Mouse (Mus musculus): Measurements from ENCODE around the gene Arfgef2.

Gene Arfgef2

DNA sequence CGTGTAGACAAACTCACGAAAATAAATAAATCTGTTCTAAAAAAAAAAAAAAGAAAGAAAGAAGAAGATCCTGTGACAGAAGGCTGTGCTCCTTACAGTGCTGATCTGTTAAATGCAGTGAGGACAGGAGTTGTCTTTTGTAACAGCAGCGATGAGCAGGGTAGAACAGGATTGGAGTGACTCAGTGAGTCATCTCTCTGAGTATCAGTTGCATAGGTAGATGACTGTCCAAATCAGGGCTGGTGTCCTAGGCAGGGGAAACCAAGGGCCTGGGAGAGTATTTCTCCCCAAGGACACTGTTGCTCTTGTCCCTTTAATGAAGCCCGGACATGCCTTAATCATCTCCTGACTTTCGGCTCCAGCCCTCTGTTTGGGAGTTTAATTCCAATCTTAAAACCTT, 4.1 kb downstream of the Arfgef2 start:
- DNase-seq = no peak

DNA sequence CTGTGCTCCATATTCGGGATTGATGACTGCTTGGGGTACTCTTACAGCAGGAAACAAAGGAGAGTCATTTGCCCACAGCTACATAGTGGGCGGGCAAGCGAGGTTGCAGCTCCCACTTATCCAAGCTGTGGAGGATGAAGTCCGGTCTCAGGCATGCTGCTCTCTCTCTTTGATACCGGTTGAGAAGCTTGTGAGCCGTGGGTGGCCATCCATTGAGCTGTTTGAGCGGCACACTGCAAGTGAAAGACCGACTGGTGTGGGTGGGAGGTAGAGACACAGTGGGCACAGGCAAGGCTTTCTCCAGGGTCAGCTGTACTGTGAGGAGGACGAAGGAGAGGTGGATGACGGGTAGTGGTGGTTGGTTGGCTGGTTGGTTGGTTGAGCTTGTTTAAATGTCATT, 5.4 kb downstream of the Arfgef2 start:
- DNase-seq = no peak

DNA sequence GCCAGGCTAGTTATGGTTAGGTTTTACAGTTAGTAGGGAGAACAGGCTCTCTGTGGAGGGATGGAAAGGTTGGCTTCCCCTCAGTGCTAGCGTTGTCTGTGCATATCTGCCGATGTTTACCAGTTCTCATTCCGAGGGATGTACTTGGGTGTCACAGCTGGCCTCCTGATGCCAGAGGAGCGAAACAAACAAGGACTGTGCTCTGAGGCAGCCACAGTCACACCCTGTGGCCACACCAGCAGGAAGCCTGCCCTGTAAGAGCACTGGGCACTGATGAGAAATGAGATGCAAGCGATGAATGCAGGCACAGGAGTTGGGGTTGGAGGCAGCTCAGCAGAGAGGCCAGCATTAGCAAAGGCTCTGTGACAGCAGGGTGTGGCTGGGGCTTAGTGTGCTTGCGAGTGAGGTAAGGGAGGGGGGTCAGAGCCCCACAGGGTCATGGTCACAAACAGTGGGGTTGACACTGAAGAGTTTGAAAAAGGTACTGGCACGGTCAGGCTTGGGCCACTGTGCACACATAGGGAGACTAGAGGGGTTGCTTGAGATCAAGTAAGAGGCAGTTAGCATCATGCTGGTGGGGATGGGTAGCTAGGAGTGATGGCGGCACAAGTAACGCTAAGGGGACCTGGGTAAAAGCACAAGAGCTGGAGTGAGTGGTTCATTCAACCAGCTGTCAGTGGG, 13.2 kb downstream of the Arfgef2 start:
- DNase-seq = no peak

DNA sequence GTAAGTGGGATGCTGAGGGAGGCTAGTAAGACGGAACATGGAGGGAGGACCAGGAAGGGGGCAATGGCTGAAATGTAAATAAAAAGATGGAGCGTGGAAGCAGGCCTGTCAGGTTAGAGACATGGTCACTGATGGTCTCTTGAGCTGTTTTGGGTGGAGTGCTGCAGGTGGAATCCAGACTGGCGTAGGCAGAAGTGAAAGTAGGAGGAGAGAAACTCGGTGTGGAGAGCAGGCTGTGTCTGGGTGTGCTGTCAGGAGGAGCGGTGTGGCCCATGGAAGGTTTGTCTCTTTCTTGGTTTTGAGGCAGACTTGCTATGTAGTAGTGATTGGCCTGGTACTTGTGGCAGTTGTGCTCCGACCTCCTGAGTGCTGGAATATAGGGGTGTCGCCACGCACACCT, 14.5 kb downstream of the Arfgef2 start:
- no peak for DNase-seq

DNA sequence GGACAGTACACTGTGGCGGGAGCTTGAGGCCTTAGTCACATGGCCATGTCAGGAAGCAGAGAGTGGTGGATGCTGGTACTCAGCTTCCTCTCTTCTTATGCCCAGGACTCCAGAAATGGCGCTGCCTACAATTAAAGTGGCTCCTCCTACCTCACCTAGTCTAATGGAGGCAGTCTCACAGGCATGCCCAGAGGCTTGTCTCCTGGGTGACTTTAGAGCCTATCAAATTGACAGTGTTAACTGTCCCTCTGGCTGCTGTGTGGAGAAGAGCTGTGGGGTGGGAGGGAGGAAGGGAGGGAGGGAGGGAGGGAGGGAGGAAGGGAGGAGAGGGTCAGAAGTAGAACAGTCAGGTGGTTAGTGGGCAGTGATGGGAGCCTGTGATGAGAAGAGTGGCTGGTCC, 15.5 kb downstream of the Arfgef2 start:
- DNase-seq = no peak

DNA sequence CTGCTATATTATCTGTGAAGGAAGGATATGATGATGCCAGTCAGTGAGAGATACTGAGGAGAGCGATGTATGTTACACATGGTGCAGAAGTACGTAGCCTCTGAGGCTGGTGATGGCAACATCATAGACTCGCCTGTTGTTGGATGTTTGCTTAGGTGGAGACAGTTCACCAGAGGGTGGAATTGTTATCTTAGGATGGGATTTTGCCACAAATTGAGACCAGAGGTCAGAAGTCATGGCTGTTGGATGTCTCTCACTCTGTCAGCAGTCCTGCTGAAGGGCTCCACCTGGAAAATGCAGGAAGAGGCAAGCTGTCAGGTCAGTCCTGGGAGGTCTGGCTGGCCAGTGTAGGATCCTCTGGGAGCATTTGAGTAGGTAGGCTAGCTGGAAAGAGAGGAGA, 16.0 kb downstream of the Arfgef2 start:
- DNase-seq = no peak

DNA sequence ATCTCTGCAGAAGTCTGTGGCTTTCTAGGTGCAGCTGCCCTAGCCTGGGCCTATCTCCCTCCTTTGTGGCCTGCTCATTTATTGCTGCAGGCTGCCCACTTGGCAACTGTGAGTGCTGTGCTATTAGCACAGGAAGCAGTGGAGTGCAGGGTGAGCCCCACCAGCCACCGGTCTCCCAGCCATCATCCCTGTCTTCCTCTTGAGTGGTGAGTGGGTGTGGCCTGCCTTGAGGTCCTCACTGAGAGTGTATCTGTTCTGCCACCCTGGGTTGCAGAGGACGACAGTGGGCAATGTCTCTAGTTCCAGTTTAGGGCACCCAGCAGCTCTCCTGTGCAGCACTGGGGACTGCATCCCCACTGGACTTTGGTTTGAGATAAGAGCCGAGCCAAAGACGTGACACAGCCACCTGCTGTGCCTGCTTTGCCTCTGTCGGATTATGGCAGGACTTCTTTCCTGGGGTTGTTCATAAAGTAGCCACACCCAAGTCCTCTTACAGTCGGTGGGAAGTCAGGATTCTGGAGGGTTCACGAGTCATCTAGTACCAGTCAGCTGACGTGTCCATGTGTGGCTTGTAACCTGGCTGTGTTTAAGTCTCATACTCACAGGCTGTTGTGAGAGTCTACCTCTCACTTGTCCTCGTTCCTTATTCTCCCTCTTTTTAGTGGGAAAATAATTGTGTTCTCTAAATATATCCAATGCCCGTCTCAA, 16.9 kb downstream of the Arfgef2 start:
- DNase-seq = no peak

DNA sequence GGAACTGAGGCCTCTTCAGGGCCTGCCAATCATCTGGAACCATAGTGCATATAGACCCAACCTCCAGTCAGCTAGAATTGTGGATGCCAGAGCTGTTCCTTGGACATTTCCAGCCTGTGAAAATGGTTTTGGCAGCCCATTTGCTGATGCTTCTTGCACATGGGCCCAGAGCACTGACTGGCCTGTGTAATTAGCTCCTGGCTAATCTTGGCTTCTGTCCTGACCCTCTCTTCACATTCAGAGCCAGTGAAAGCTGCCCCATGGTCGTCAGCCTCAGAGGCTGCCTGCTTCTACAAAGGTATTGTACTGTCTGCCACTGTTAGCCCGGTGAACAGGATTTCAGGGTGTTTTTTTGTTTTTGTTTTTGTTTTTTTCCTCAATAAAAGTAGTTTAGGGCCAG, 17.5 kb downstream of the Arfgef2 start:
- DNase-seq = no peak

DNA sequence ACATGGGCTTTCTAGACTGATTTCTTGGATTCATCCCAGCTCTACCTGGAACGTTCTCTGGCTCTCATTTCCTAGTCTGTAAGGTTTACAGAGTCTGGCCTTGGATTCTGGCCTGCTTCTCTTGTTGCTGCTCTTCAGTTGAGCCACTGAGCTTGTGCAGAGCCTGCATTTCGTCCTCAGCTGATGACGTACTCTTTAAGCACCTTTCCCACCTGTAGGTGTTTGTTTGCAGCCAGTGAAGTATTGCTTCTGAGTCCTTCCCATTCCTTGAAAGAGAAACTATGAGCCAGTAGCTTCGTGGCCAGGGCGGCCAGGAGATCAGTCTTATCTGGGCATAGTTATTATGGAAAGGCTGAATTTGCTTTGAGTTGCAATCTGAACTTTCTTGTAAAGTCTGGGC, 19.0 kb downstream of the Arfgef2 start:
- DNase-seq = no peak

DNA sequence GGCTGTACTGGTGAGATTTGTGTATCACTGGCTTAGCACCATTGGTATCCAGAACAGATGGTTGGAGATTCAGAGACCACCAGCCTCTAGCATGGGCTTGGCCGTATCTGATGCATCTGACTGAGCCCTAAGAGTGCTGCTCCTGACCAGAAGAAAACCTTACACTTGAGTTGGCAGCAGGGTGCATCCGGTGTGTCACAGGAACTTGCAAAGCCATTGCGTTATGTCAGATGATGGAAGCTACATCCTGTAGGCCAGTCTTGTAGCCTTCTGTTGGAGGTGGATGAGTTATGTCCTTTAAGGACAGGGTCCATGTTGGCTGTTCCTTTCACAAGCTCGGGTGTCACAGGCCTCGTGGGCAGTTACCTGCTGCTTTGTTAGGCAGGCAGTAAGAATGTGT, 19.6 kb downstream of the Arfgef2 start:
- no peak for DNase-seq

DNA sequence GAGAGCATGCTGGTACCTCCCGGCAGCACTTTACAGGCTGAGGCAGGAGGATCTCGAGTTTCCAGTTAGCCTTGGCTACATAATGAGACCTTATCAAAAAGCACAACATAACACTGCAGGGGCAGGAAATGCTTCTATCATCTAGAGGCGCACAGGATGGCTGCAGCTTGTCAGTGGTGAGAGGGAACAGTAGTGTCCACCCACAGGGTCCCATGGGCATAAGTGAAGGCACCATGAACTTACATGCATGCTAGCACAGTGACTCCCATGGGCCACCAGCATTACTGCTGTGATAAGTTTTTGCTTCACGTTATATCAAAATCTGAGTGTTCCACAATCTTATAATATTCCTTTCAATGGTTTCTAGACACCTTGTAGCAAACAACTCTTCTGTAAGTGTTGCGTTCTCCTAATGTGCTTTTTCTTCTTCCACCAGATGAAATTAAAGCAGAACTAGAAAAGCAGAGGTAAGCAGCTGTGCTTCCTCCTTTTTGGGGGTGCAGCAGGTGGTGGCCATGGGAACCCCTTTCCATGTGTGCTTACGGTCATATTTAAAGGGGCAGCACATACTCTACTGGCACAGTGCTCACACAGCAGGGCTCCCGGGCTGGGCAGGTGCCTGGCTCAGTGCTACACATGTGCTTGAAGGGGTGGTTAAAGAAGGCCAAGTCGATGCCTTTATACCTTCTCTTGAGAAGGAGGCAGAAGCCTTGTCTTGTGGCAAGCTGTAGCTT, 21.3 kb downstream of the Arfgef2 start:
- DNase-seq = peak; percentile 21

DNA sequence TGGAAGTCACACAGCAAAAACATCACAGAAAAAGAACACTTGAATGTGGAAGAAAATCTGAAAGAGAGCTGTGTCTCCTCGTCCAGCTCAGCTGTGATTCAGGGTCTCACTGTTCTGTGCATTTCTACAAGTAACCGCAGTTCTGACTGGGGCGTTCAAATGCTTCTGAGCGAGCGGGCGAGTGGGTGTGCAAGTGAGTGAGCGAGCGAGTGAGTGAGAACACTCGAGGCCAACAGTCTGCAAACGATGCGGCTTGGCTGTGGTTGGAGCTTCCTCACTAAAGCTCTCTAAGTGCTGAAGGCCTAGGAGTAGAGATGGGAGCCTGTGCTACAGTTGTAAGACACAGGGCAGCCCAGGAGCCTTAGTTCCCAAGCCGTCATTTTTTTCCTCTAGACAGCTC, 22.9 kb downstream of the Arfgef2 start:
- no peak for DNase-seq

DNA sequence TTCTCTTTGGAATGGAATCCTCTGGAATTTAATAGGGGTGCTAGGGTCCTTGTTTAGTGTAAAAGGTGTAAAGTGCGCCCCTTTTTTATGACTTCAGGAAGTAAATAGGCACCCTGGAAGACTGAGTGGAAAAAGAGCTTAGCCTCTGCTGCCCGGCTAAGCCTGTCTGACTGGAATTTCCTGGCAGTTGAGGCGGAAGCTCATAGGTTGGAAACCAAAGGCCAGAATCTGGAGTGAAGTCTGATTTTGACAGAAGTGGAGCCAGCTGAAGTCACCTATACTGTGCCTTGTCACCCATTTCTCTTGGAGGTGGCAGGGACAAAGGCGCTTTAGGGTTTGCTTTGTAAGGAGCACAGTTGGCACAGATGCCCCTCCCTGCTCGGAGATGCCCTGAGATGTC, 25.0 kb downstream of the Arfgef2 start:
- no peak for DNase-seq

DNA sequence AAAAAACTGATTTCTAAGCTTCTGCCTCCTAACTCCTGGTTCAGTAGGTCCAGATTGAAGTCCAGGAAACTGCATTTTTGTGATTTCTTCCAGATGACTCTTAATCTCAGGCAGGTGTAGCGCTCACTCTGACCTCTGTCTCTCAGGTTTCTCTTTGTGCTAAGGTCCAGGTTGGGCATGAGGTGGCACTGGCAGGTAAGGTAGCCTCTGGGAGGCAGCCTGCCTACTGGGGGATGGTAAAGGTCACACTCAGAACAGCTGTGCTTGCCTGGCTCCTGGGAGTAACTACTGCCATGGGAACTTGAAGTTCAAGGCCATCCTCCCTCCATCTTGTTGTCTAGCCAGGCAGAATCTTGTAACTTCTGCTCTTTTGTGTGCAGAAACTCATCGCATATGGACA, 28.7 kb downstream of the Arfgef2 start:
- no peak for DNase-seq

DNA sequence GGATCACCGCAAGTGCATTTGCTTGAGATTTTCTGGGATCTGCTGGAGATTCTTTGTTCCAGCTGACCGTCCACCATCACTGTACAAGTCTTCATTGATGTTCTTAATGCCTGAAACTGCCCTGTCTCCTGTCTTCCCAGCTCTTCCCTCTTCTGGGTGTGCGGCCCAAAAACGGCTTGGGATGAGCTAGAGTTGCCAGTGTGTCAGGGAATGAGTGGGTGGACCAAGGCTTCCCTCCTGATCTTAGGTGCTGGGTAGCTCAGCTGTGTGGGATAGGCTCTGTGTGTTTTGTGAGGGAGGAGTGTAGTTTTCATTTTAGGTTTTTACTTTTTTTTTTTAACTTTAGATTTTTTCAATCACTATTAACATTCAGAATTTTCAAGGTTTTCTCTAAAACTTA, 29.4 kb downstream of the Arfgef2 start:
- no peak for DNase-seq

DNA sequence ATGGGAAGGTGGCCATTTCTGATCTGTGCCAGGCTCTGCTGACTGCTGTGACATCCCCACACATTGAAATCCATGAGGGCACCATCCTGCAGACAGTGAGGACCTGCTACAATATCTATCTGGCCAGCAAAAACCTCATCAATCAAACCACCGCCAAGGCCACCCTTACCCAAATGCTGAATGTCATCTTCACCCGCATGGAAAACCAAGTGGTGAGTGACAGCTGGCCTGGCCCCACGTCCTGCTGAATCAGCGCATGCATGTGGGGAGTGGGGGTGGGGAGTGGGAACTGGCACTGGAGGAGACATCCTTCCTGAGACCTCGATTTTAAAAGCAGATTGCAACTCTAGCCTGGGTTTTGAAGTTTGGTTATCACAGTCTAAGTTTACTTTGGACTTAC, 30.2 kb downstream of the Arfgef2 start:
- no peak for DNase-seq

DNA sequence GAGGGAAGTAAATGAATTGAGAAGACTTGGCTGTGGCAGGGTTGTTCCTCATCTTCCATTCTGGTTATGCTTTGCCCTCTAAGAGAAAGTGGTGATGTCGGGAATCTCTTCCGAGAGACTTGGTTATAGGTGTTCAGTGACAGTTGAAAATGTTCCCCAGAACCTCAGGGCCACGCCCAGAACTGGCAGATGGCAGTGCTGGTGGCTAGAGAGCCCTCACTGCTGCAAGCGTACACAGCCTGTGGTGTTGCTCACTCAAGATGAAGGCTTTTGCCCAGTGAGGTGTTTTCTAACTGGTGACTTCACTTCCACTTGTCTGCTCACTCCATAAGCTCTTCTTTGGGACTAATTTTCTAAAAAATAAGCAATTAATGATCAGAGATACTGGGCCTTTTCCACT, 36.4 kb downstream of the Arfgef2 start:
- no peak for DNase-seq

DNA sequence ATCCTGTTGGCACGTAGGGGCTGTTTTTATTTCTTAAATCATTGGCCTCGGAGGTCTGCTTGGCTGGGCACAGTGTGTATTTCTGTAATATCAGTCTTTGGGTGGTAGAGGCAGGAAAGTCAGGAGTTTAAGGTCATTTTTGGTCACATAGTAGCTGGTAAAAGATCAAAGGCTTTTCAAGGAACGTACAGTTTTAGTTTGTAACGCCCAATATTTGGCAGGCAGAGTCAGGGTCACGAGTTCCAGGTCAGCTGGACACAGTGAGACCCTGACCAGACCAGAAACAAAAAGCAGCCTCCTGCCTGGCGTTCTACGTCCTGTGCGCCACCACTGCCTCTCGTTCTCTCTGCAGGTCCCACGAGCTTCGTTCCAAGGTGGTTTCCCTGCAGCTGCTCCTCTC, 45.3 kb downstream of the Arfgef2 start:
- DNase-seq = no peak

DNA sequence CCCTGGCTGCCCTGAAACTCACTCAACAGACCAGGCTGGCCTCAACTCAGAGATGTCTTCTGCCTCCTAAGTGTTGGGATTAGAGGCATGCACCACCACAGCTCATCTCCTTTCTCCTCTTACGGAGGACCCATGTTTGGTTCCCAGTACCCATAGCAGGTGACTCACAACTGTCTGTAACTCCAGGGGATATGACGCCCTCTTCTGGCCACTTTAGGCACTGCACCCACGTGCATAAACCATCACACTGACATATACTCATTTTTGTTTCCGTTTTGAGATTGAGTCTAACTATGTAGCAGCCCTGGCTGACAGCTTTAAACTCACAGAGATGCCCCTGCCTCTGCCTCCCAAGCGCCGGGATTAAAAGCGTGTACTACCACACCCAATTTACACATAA, 46.9 kb downstream of the Arfgef2 start:
- DNase-seq = no peak

DNA sequence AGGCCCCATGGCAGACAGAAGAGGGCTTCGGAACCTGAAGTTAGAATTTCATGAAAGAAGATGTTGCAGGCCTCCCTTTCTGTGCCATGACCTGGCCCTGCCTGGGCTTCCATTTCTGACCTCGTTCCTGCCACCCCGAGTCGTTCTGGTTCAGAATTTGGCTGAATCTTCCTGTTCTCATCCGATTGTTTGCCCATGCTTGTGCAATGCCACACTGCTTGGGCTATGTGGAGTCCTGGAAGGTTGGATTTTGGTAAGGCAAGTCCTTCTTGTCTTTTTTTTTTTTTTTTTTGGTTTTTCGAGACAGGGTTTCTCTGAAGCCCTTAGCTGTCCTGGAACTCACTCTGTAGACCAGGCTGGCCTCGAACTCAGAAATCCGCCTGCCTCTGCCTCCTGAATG, 50.4 kb downstream of the Arfgef2 start:
- no peak for DNase-seq

DNA sequence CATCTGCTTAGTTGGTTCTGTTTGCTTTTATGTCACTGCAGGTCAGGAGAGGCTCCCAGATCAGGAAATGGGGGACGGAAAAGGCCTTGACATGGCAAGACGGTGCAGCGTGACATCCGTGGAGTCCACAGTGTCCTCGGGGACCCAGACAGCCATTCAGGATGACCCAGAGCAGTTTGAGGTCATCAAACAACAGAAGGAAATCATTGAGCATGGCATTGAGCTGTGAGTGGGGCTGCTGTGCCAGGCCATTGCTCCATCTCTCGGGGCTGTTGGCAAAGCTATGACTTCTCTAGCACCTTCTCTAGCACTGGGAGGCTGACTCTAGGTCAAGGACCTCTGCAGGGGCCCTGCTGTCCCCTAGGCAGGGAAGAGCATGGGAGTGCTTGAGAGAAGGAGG, 51.0 kb downstream of the Arfgef2 start:
- DNase-seq = no peak

DNA sequence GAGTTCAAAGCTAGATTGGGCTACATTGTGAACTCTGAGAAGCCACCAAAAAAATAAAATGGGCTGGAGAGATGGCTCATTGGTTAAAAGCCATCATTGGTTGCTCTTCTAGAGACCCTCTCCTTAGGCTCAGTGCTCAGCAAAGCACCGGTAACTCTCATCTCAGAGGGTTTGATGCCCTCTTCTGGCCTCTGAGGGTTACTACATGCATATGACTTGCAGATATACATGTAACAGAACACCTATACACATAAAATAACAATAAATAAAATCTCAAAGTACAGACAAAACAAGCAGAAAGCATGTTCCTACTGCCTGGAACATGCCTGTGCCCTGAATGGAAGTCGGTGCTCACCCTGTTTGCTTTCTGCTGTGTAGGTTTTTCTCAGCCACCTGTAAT, 51.7 kb downstream of the Arfgef2 start:
- DNase-seq = peak; percentile 32

DNA sequence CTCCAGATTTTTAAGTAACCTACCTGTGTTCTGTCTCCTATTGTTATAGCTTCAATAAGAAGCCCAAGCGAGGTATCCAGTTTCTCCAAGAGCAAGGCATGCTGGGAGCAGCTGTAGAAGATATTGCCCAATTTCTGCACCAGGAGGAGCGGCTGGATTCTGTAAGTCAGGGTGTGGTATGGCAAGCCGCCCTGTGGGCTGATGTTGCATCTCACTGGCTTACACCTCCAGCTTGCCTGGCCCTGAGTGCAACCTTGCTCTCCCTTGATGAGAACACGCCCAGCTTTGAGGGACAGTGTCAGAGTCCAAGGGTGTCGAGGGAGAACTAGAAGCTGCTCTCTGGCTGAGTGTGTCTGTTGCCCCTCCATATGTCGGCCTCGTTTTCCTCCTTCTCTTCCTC, 53.8 kb downstream of the Arfgef2 start:
- DNase-seq = no peak

DNA sequence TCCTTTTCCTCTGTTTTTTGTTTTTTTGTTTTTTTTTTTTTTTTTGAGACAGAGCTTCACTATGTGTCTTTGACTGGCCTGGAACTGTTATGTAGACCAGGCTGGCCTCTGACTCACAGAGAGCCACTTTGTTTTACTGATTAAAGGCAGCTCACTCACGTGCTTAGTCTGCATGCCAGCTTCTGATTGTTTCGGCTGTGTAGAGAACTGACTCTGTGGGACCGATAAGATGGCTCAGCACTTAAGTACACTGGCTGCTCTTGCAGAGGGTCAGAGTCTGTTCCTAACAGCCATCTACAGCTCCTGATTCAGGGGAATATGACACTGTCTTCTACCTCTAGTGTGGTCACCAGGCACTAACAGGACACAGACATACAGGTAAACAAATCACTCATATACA, 57.1 kb downstream of the Arfgef2 start:
- DNase-seq = no peak
